Mouse (Mus musculus): ENCODE data around the gene Snn.
A peak's percentile ranks its signal among the peaks of the same experiment; 100 is the strongest.

The Snn gene

DNA sequence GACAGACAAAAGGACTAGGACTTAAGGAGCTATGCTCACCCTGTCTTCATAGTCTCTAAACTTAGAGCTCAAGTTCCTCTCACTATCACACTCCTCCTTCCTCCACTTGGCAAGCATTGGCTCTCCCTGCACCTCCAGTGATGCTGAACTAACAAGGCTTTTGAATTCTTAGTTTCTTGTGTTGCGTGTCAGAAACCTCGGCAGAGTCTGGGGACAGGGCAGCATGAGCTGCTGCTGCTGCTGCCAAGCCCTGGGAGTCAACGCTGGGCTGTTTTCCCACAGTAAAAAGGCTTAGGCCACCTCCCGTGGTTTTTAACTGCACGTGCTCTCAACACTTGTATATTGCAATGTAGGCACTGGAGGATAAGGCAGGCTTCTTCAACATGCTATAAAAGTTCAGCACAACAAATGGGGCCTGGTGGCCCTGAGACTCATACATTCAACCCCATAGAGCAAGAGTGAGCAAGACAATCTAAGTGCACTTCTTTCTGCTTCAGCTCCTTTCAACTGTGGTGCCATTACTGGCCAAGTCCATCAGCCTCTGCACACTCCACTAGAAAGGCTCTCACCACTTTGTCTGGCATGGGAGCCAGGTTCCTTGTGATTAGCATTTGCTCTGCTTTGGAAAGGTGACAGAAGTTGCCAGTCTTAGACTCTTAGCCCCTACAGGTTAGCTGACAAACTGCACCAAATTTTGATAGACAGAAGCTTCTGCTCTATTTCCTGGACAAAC lies 26.3 kb downstream of the Snn start:
- peak; percentile 32 to 43 for DNase-seq

DNA sequence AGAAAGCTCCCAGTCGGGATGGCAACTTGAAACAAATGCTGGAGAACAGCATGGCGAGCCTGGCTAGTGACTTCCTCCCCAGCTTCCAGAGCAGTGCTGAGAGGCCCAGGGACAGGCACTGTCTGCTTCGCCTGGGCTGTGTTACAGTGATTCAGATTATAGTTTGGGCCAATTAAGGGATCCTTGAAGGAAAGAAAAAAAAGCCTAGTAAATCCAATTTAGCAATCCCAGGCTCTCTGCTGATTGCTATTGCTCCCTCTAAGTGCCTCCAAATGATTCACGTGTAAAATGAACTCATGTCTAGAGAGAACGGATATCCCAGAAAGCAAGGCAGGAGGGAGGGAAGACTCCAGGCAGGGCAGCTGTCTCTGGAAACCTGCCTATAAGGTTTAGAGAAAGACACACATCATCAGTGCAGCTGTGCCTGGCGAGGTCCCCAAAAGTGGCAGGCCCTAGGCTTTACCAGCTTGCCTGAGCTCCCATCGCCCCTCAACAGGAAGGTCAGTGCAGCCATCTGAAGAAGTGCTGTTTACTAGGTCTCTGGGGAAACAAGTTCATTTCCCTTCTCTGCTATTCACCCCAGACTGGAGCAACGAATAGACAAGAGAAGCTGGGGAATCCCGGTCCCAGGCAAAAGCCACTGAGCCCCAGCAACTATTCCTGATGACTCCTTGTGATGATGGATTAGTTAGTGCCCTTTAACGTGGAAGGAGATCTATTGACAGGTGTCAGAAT lies 30.3 kb downstream of the Snn start:
- no peak for DNase-seq

DNA sequence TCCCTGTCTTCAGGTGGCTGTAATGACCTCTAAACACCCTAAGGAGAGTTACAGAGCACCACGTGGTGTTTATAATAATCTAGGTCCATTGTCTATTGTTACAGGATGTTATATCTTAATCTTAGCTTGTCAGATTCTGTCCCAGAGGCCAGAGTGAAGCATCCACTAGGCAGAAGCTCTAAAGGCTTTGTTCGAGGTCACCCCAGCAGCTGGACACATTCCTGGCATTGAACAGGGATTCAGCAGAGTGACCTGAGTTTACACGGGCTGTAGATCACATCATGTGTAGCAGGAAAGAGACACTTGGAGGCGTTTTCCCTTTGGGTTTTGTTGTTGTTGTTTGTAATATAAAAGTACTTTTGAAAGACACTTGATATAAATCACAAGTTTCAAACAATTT lies 31.3 kb downstream of the Snn start:
- DNase-seq = no peak

DNA sequence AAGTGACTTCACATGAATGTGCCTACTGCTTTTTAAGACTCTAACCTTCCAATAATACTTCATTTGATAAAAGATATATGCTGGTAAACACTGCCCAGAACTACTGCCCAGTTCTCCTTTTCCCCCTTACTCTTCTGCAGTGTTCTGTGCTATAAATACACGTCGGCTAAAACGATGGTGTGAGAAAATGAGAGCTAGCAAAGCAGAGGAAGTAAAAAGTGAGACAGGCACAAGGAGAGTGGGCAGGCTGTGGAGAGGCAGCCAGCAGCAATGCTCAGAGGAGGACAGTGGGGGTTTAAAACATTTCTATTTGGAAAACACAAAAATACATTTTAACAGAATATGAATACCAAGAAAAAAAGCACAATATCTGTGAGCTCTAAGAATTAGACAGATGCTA lies 31.8 kb downstream of the Snn start:
- DNase-seq = no peak

DNA sequence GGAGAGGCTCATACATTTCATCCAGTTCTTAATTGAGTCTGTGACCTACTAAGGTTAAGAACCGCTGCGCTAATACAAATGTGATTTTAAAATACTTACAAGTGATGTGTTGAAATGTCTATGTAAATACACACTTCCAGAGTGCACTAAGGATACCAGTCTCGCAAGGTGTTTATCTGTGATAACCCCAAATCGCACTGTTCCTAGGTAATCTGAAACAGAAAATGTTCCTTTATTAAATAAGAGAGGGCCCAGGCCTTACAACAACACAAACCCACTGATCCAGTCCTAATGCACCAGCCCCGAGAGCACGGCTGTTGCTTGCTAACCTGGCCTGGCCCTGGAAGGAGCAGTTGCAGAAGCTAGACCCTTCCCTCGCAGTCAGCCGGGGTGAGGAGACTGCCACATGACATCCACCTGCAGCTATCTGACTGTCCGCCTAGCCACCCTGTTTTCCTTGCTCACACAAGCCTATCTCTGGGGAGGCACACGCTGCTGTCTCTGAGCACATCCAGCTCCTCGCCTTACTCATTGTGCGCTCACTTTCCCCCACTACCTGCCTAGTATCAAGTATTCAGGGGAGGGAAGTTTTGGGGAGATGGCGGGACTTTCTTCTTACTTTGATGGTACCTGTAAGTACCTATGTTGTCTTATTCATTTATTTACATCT lies 33.1 kb downstream of the Snn start:
- DNase-seq = no peak

DNA sequence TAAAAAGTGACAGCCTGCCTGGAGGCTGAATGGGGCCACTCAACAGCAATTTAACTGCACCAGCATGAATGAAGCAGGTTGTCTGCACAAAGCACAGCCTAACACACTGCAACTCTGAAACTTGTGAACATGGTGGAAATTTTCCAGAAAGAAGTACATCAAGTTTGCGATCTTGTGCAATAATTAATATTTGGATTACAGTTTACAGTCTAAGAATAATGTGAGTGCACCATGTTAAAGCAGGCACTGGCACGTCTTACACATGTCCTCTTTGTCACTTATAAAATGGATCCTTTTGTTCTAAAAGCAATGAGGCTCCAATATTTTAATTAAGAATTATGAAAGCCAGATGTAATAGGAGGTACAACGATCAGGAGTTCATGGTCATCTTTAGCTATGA lies 36.6 kb downstream of the Snn start:
- DNase-seq = no peak

DNA sequence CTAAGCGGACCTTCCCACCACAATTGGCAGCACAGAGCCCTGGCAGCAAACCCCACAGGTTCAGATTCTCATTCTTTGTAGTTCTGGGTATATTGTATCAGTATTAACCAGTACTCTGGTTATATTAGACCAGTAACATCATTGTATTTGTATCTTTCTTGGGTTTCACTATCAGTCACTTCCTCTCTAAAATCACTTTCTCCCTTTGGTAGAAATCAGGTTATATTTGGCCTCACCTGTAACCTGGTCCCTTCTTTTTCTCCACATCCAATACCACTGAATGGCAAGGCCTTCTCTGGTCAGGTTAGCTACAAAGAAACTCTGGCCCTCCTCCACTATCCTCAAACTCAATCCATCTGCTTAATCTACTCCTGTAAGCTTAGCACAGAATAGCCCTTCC lies 44.2 kb downstream of the Snn start:
- no peak for DNase-seq

DNA sequence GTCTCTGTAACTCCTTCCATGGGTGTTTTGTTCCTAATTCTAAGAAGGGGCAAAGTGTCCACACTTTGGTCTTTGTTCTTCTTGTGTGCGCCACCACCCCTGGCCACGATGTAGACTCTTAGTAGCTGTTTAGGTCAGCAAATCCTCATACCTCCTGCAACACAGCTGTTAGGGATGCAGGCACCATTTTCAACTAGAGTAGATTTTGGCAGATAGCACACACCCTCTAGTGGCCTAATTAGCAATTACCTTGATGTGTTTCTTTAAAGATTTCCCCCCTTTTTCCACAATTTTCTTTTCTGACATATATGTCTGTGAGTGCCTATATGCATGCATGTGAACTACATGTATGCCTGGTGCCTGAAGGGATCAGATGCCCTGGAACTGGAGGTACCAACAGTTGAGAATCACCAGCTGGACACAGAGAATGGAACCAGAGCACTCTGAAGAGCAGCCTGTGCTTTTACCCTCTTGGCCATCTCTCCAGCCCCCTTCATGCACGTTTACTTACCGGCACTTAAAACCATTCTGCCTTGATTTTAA lies 48.5 kb downstream of the Snn start:
- no peak for DNase-seq

DNA sequence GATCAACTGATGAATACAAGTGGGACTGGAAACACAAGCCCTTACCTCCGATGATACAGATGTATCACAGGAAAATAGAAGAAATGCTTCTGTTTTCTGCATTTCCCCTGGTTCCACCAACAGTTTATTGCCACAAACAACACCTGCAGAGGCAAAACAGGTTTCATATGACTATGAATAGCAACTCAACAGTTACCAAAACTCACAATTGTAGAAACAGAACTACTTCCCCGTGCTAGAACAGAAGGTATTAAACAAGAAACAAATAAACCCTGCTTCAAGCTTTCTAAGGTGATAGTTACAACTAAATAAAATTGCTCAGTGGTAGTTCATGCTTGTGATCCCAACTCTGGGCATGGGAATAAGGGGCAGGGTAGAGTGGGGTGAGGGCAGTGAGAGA lies 61.9 kb downstream of the Snn start:
- no peak for DNase-seq

DNA sequence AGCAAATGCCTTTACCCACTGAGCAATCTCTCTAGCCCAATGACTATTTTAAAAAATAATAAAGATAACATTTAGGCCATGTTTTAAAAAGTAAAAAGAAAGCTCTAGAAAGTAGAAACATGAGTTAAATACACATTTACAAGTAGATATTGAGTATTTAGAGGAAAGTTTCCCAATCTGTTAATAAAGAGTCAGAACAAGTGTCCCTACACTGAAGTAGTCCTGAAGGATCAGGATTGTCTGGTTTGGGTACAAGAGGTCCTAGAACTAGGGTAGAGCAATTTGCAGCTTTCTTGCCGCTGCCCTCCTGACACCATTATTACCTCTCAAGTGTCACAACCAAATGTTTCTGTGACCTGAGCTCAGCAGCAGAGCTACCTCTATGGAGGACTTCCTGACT lies 63.4 kb downstream of the Snn start:
- DNase-seq = no peak

Data from cerebellum, postnatal 25 days (tissue).